In the genomic region with DNA sequence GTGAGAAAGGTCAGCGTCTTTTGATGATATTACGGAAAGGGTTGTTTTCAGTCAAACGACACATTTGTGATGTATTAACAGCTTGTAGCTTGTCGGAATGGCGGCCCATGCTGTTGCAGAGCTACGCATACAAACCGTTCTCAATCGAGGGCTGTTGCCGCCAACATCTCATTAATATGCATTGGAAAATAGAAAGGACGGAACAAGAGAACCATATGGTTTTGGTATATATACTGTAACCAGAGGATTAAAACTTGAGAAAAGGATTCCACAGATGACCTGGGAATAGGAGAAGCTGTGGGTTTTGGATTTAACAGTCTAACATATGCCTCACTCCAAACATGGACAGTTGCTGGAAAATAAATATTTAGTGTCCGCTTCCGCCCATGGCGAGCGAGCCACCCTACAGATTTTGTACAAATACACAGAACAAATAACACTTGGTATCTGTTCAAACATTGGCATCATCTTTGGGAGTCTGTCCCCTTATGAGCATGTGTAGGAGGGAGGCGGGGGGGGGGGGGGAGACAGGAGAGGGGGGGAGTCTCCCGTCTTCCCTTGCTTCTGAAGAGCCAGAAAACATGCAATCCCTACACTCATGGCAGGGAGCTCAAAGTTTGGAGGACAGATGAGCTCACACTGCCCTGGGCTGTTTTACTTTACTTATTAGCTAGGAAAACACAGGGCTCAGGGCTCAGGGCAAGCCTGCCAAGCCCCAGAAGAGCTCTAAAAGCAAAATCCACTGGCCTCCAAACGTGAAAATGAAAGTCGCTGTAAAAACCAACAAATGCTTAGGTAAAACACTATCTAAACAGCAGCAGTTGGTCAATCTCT, we compare ENCODE assay signal across 23 mouse cellular contexts.
DNase-seq lines count a peak whose midpoint lies in the region; ATAC-seq and TF ChIP-seq lines count a peak whose summit lies in the region.
"Had no signal": no experiment of that assay in that cellular context is flagged by ENCODE, and none has a peak within 500 bp of the region (broad histone marks: within the 10 kb centered on the region; RNA-seq: fewer than 3 reads in every experiment).

No protein-coding gene starts in this region.

- no peak overlapping the region for H3K27ac ChIP-seq in forebrain, embryonic 15.5 days (replicated peaks)
- H3K27ac ChIP-seq in forebrain, embryonic 10.5 days: no peak overlapping the region
- peak overlapping the region; percentile 60 for H3K27ac ChIP-seq in lung, embryonic 16.5 days (ENCODE audit: low read length)
- peak overlapping the region; percentile 55; the same call in 1 of the 2 replicates for H3K27ac ChIP-seq in intestine, embryonic 14.5 days (ENCODE audit: low read depth)
- peak overlapping the region; percentile 45; the same call in 1 of the 2 replicates for H3K27ac ChIP-seq in stomach, postnatal 0 days (replicated peaks)
- H3K27ac ChIP-seq in heart, embryonic 12.5 days (ENCODE audit: poor library complexity, severe bottlenecking): no peak overlapping the region
- H3K27ac ChIP-seq: embryonic facial prominence, embryonic 12.5 days; hindbrain, embryonic 12.5 days; left cerebral cortex, adult 2 months; limb, embryonic 10.5 days; liver, embryonic 15.5 days; neural tube, embryonic 12.5 days had no signal

- no peak for TF ChIP-seq EP300 in stomach, postnatal 0 days (optimal IDR thresholded peaks at IDR 0.05)

- no peak for TF ChIP-seq CTCF in stomach, postnatal 0 days (IDR thresholded peaks at IDR 0.05; ENCODE audit: low read depth)

- WGBS in forebrain, embryonic 15.5 days: 54% methylated on average over 18 of the region's 18 CpGs
- 85% methylated on average over 18 of the region's 18 CpGs for WGBS in forebrain, embryonic 10.5 days
- WGBS in lung, embryonic 16.5 days: 68% methylated on average over 17 of the region's 18 CpGs
- WGBS in intestine, embryonic 14.5 days: 73% methylated on average over 18 of the region's 18 CpGs
- WGBS in stomach, postnatal 0 days: 60% methylated on average over 18 of the region's 18 CpGs
- WGBS in heart, embryonic 12.5 days: 87% methylated on average over 18 of the region's 18 CpGs

- H3K36me3 ChIP-seq in forebrain, embryonic 15.5 days: no peaks in the 10 kb centered on the region
- no peaks in the 10 kb centered on the region for H3K36me3 ChIP-seq in forebrain, embryonic 10.5 days (replicated peaks)
- no peaks in the 10 kb centered on the region for H3K36me3 ChIP-seq in lung, embryonic 16.5 days (ENCODE audit: control insufficient read depth, insufficient read depth, low read length)
- H3K36me3 ChIP-seq in intestine, embryonic 14.5 days (ENCODE audit: control insufficient read depth, insufficient read depth, low read length): no peaks in the 10 kb centered on the region
- H3K36me3 ChIP-seq in stomach, postnatal 0 days (ENCODE audit: control insufficient read depth, insufficient read depth, low read length): no peaks in the 10 kb centered on the region
- H3K36me3 ChIP-seq in heart, embryonic 12.5 days: peaks cover 4% of the 10 kb centered on the region; the same call in 1 of the 2 replicates
- H3K36me3 ChIP-seq: embryonic facial prominence, embryonic 12.5 days; hindbrain, embryonic 12.5 days; liver, embryonic 15.5 days; neural tube, embryonic 12.5 days had no signal

- H3K4me1 ChIP-seq in forebrain, embryonic 15.5 days: peaks cover 3% of the 10 kb centered on the region; the same call in 1 of the 2 replicates
- H3K4me1 ChIP-seq in forebrain, embryonic 10.5 days: peaks cover 26% of the 10 kb centered on the region
- peaks cover 6% of the 10 kb centered on the region; the same call in 1 of the 2 replicates for H3K4me1 ChIP-seq in lung, embryonic 16.5 days (replicated peaks; ENCODE audit: control insufficient read depth, insufficient read depth, low read length)
- no peaks in the 10 kb centered on the region for H3K4me1 ChIP-seq in intestine, embryonic 14.5 days (replicated peaks; ENCODE audit: control insufficient read depth, insufficient read depth, low read length)
- no peaks in the 10 kb centered on the region for H3K4me1 ChIP-seq in stomach, postnatal 0 days (replicated peaks; ENCODE audit: control insufficient read depth, insufficient read depth)
- peaks cover 10% of the 10 kb centered on the region; the same call in 1 of the 2 replicates for H3K4me1 ChIP-seq in heart, embryonic 12.5 days (replicated peaks)
- H3K4me1 ChIP-seq: liver, embryonic 15.5 days; neural tube, embryonic 12.5 days had no signal

- H3K9me3 ChIP-seq in forebrain, embryonic 15.5 days: no peaks in the 10 kb centered on the region
- no peaks in the 10 kb centered on the region for H3K9me3 ChIP-seq in forebrain, embryonic 10.5 days
- H3K9me3 ChIP-seq in lung, embryonic 16.5 days (ENCODE audit: control insufficient read depth, low read length): no peaks in the 10 kb centered on the region
- H3K9me3 ChIP-seq in intestine, embryonic 14.5 days (ENCODE audit: control insufficient read depth, low read length): no peaks in the 10 kb centered on the region
- H3K9me3 ChIP-seq in stomach, postnatal 0 days (ENCODE audit: control insufficient read depth, low read length): no peaks in the 10 kb centered on the region
- no peaks in the 10 kb centered on the region for H3K9me3 ChIP-seq in heart, embryonic 12.5 days (replicated peaks)
- H3K9me3 ChIP-seq: embryonic facial prominence, embryonic 12.5 days; hindbrain, embryonic 12.5 days; limb, embryonic 10.5 days; liver, embryonic 15.5 days; megakaryocyte, embryonic 14.5 days; neural tube, embryonic 12.5 days had no signal

- peak; percentile 73 for ATAC-seq in forebrain, embryonic 15.5 days (replicated peaks)
- peak; percentile 45 for ATAC-seq in lung, embryonic 16.5 days (ENCODE audit: low read depth)
- no peak for ATAC-seq in intestine, embryonic 14.5 days (replicated peaks; ENCODE audit: low FRiP score, low TSS enrichment, low read depth)
- no peak for ATAC-seq in stomach, postnatal 0 days (ENCODE audit: low FRiP score, low TSS enrichment)
- ATAC-seq in heart, embryonic 12.5 days (ENCODE audit: insufficient number of reproducible peaks, low FRiP score): no peak
- ATAC-seq: activated CD4-positive, CD25-positive, alpha-beta regulatory T cell, adult 4 months; inflammation-experienced regulatory T-cells, adult 6 months; Patski had no signal

- DNase-seq in forebrain, embryonic 10.5 days (ENCODE audit: extremely low spot score, low spot score): no peak
- DNase-seq in lung, postnatal 25 days (ENCODE audit: low spot score): no peak
- no peak for DNase-seq in intestine, embryonic 14.5 days (ENCODE audit: low spot score)
- DNase-seq in stomach, postnatal 0 days (ENCODE audit: low spot score): no peak
- no peak for DNase-seq in spleen, postnatal 4 days (ENCODE audit: low spot score in 2 of 2)
- DNase-seq: adrenal gland, postnatal 14 days; cerebellum, adult 2 months; gastrocnemius, postnatal 14 days; right cerebral cortex, postnatal 14 days; thymus, adult 2 months had no signal

- no peaks in the 10 kb centered on the region for H3K27me3 ChIP-seq in forebrain, embryonic 15.5 days
- no peaks in the 10 kb centered on the region for H3K27me3 ChIP-seq in forebrain, embryonic 10.5 days (ENCODE audit: poor library complexity, severe bottlenecking)
- no peaks in the 10 kb centered on the region for H3K27me3 ChIP-seq in lung, embryonic 16.5 days (ENCODE audit: control insufficient read depth, insufficient read depth, low read depth, low read length)
- no peaks in the 10 kb centered on the region for H3K27me3 ChIP-seq in intestine, embryonic 14.5 days (replicated peaks; ENCODE audit: control insufficient read depth, insufficient read depth, low read length)
- no peaks in the 10 kb centered on the region for H3K27me3 ChIP-seq in stomach, postnatal 0 days (ENCODE audit: control insufficient read depth, insufficient read depth, low read length)
- no peaks in the 10 kb centered on the region for H3K27me3 ChIP-seq in heart, embryonic 12.5 days (replicated peaks)
- H3K27me3 ChIP-seq: embryonic facial prominence, embryonic 12.5 days; hindbrain, embryonic 12.5 days; liver, embryonic 15.5 days; neural tube, embryonic 12.5 days; Patski had no signal

- no peak overlapping the region for H3K4me3 ChIP-seq in forebrain, embryonic 15.5 days
- H3K4me3 ChIP-seq in forebrain, embryonic 10.5 days: no peak overlapping the region
- H3K4me3 ChIP-seq in lung, embryonic 16.5 days (ENCODE audit: low read length): no peak overlapping the region
- no peak overlapping the region for H3K4me3 ChIP-seq in intestine, embryonic 14.5 days (ENCODE audit: low read depth, low read length)
- no peak overlapping the region for H3K4me3 ChIP-seq in stomach, postnatal 0 days (ENCODE audit: low read depth, low read length)
- H3K4me3 ChIP-seq in heart, embryonic 12.5 days: no peak overlapping the region
- H3K4me3 ChIP-seq: embryonic facial prominence, embryonic 12.5 days; hindbrain, embryonic 12.5 days; left cerebral cortex, adult 2 months; limb, embryonic 10.5 days; liver, embryonic 15.5 days; megakaryocyte, embryonic 14.5 days; neural tube, embryonic 12.5 days had no signal

- no peak overlapping the region for H3K9ac ChIP-seq in forebrain, embryonic 15.5 days (replicated peaks)
- no peak overlapping the region for H3K9ac ChIP-seq in lung, embryonic 16.5 days (ENCODE audit: low read length)
- H3K9ac ChIP-seq in intestine, embryonic 14.5 days (ENCODE audit: low read length): no peak overlapping the region
- H3K9ac ChIP-seq in stomach, postnatal 0 days (ENCODE audit: low read length): no peak overlapping the region
- no peak overlapping the region for H3K9ac ChIP-seq in heart, embryonic 12.5 days
- H3K9ac ChIP-seq: embryonic facial prominence, embryonic 12.5 days; hindbrain, embryonic 12.5 days; liver, embryonic 15.5 days; neural tube, embryonic 12.5 days had no signal

- no peak overlapping the region for H3K4me2 ChIP-seq in forebrain, embryonic 15.5 days (replicated peaks)
- no peak overlapping the region for H3K4me2 ChIP-seq in lung, embryonic 16.5 days (ENCODE audit: low read depth, low read length)
- no peak overlapping the region for H3K4me2 ChIP-seq in intestine, embryonic 14.5 days (ENCODE audit: low read length)
- H3K4me2 ChIP-seq in stomach, postnatal 0 days (replicated peaks; ENCODE audit: low read depth): no peak overlapping the region
- H3K4me2 ChIP-seq in heart, embryonic 12.5 days: no peak overlapping the region
- H3K4me2 ChIP-seq: embryonic facial prominence, embryonic 12.5 days; hindbrain, embryonic 12.5 days; liver, embryonic 15.5 days; neural tube, embryonic 12.5 days had no signal

Comparison
In these comparisons a context has a peak if more than half of its experiments do, and no peak if none do; other contexts are left out.
1. ATAC-seq: peak in forebrain, embryonic 15.5 days (single experiment) and lung, embryonic 16.5 days (single experiment); none in intestine, embryonic 14.5 days (single experiment), stomach, postnatal 0 days (single experiment) and heart, embryonic 12.5 days (single experiment).
2. H3K27ac ChIP-seq: peak in lung, embryonic 16.5 days (single experiment), intestine, embryonic 14.5 days (single experiment) and stomach, postnatal 0 days (single experiment); none in forebrain, embryonic 15.5 days (single experiment), forebrain, embryonic 10.5 days (single experiment) and heart, embryonic 12.5 days (single experiment).